Mouse (Mus musculus) neural tube, embryonic 13.5 days (tissue): ENCODE data around the gene Il20ra. TPM values are rescaled to one million over a fixed set of nuclear protein-coding genes. Genes with fewer than 3 reads are reported as not detected.

Source experiments
- ATAC-seq: fragments of 200-750 bp; cut with Nextera tagmentation; 2 replicates; pipeline ENCODE4 v1.8.0; 2017; ENCODE audit warnings: low read depth, mild to moderate bottlenecking, moderate TSS enrichment, moderate library complexity
- H3K27ac ChIP-seq: fragments of 300-500 bp; sonication (generic); replicated peaks from 2 replicates; pipeline ENCODE4 v1.5.1; 2015; ENCODE audit warnings: moderate library complexity, mild to moderate bottlenecking, inconsistent platforms
- H3K27me3 ChIP-seq: fragments of 300-500 bp; sonication (generic); 2 replicates; pipeline ENCODE4 v1.6.1; 2015; ENCODE audit warnings: mild to moderate bottlenecking, inconsistent platforms
- H3K36me3 ChIP-seq: fragments of 300-500 bp; sonication (generic); 2 replicates; pipeline ENCODE4 v1.6.1; 2015; ENCODE audit warnings: mild to moderate bottlenecking, inconsistent platforms
- H3K4me1 ChIP-seq: fragments of 300-500 bp; sonication (generic); replicated peaks from 2 replicates; pipeline ENCODE4 v1.6.1; 2015; ENCODE audit warnings: inconsistent platforms
- H3K4me2 ChIP-seq: fragments of 300-500 bp; sonication (generic); 2 replicates; pipeline ENCODE4 v1.6.1; 2015; ENCODE audit warnings: inconsistent platforms, mild to moderate bottlenecking, moderate library complexity
- H3K4me3 ChIP-seq: fragments of 300-500 bp; sonication (generic); 2 replicates; pipeline ENCODE4 v1.5.1; 2015; ENCODE audit warnings: mild to moderate bottlenecking, inconsistent platforms
- H3K9ac ChIP-seq: fragments of 300-500 bp; sonication (generic); 2 replicates; pipeline ENCODE4 v1.6.1; 2015; ENCODE audit warnings: moderate library complexity, mild to moderate bottlenecking, inconsistent platforms
- H3K9me3 ChIP-seq: fragments of 300-500 bp; sonication (generic); 2 replicates; pipeline ENCODE4 v1.6.1; 2016; ENCODE audit warnings: inconsistent platforms
- WGBS: fragments of 180-500 bp; shearing (Covaris S2); methylation state at CpG from one replicate; pipeline ENCODE4 v1.1.7; 2015; 5-methylcytosine and 5-hydroxymethylcytosine counted together
- polyA plus RNA-seq: library from polyadenylated mRNA; unstranded; fragments of >200 nt; fragmentation: Nextera tagmentation; extraction: Ambion mirVana; gene quantifications from 2 replicates; pipeline ENCODE4 v1.2.1, GENCODE M21; 2015

Gene Il20ra
- 0.18 TPM in 1 of 2 replicates, not detected in the other for polyA plus RNA-seq

DNA sequence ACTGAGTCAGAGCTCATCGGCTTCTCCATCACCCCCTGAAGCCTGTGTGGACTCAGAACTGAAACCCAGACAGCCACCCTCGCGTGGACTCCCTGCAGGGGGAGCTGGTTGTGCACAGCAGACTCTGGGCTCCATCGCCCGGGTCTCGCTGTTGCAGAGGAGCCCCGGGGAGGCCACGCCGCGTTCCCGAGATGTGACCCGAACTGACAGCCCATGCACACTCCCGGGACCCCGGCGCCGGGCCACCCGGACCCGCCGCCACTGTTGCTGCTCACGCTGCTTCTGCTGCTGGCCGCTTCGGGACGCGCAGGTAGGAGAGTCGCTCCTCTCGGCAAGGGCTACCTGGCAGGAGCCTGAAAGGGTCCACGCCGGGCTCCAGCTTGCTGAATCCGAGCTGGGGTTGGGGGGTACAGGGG is at the start of gene Il20ra:
Il20ra (plus strand) TSS at position 150 of the 416 bp plus-strand sequence.
- peaks cover 33% of the 10 kb centered on the region for H3K27me3 ChIP-seq
- peak within 1 kb of the TSS; percentile 47 for H3K4me3 ChIP-seq
- peak within 1 kb of the TSS; percentile 68 for H3K9ac ChIP-seq
- H3K9me3 ChIP-seq = no peaks in the 10 kb centered on the region
- no peak within 1 kb of the TSS for H3K27ac ChIP-seq
- ATAC-seq = peak; percentile 79
- H3K36me3 ChIP-seq = no peaks in the 10 kb centered on the region
- peaks cover 9% of the 10 kb centered on the region for H3K4me1 ChIP-seq
- H3K4me2 ChIP-seq = peak within 1 kb of the TSS; percentile 86
- 3% methylated on average over 29 of the region's 29 CpGs for WGBS

- H3K9ac ChIP-seq = no peak overlapping the region
- no peaks in the 10 kb centered on the region for H3K9me3 ChIP-seq
- no peak overlapping the region for H3K4me3 ChIP-seq
- H3K4me2 ChIP-seq = no peak overlapping the region
- H3K27me3 ChIP-seq = no peaks in the 10 kb centered on the region
- no peak overlapping the region for H3K27ac ChIP-seq
- no peaks in the 10 kb centered on the region for H3K4me1 ChIP-seq
- no peak for ATAC-seq
- no peaks in the 10 kb centered on the region for H3K36me3 ChIP-seq
- WGBS = 86% methylated on average over 5 of the region's 5 CpGs
These were observed 43.4 kb upstream of the Il20ra start for GRCm38 (mm10) chr10:19668973-19669372.

GRCm38 (mm10) chr10:19672015-19672414 is 40.4 kb upstream of the Il20ra start:
- Histone ChIP-seq H3K27ac (no peak overlapping the region), H3K9ac (no peak overlapping the region), H3K4me3 (no peak overlapping the region), H3K4me2 (no peak overlapping the region), H3K4me1 (no peaks in the 10 kb centered on the region), H3K36me3 (no peaks in the 10 kb centered on the region), H3K27me3 (no peaks in the 10 kb centered on the region), H3K9me3 (no peaks in the 10 kb centered on the region)
- ATAC-seq = no peak

DNA sequence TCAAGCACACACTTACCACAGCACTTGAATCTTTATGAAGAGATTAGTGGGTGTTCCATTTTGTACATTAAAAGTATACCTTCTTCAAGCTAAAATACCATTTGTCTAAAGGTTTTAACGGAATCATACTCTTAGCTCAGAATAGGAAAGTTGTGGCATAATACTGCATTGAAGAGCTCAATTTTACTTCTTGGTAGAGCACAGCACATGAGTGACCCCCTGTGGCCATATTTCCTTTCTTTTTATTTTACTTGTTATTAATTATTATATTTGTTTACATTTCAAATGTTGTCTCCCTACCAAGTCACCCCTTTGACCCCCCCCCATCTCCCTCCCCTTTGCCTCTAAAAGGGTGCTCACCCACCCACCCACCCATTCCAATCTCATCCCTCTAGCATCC is 39.2 kb upstream of the Il20ra start:
- 98% methylated on average over 1 of the region's 1 CpGs for WGBS
- no peaks in the 10 kb centered on the region for H3K9me3 ChIP-seq
- H3K27ac ChIP-seq = no peak overlapping the region

GRCm38 (mm10) chr10:19687686-19688085 is 24.7 kb upstream of the Il20ra start:
- Histone ChIP-seq H3K4me1 (no peaks in the 10 kb centered on the region), H3K4me2 (no peak overlapping the region), H3K27ac (no peak overlapping the region), H3K9ac (no peak overlapping the region), H3K4me3 (no peak overlapping the region), H3K9me3 (no peaks in the 10 kb centered on the region), H3K27me3 (no peaks in the 10 kb centered on the region), H3K36me3 (no peaks in the 10 kb centered on the region)
- WGBS = 90% methylated on average over 3 of the region's 3 CpGs
- no peak for ATAC-seq

More for the DNA sequence above, 39.2 kb upstream of the Il20ra start:
- Histone ChIP-seq H3K36me3 (no peaks in the 10 kb centered on the region), H3K9ac (no peak overlapping the region), H3K4me2 (no peak overlapping the region), H3K4me3 (no peak overlapping the region), H3K27me3 (no peaks in the 10 kb centered on the region), H3K4me1 (no peaks in the 10 kb centered on the region)
- ATAC-seq = no peak

- WGBS = 76% methylated on average over 3 of the region's 3 CpGs
- H3K4me2 ChIP-seq = no peak overlapping the region
- no peak for ATAC-seq
- no peaks in the 10 kb centered on the region for H3K36me3 ChIP-seq
- no peaks in the 10 kb centered on the region for H3K9me3 ChIP-seq
- no peak overlapping the region for H3K27ac ChIP-seq
- no peaks in the 10 kb centered on the region for H3K4me1 ChIP-seq
- H3K4me3 ChIP-seq = no peak overlapping the region
- no peaks in the 10 kb centered on the region for H3K27me3 ChIP-seq
- no peak overlapping the region for H3K9ac ChIP-seq
These were observed 21.1 kb upstream of the Il20ra start for GRCm38 (mm10) chr10:19691287-19691686.

DNA sequence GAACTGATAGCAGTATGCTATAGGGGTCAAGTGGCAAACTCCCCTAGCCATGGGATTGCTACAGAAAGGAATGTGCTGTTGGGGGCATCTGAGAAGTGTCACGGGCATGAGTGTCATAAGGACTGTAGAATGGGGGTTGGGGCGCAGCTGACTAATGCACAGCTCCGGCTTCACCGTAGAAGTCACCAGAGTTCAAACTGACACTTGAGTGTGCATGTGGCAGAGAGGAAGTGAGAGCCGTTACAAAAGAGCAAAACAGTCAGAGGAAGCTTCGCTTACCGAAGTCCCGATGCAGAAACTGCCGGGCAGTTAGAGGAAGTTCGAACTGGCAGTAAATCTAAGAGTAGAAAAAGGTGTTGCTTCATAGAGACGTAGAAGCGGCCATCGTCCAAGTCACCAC is 20.6 kb upstream of the Il20ra start:
- H3K27me3 ChIP-seq = no peaks in the 10 kb centered on the region
- no peak overlapping the region for H3K4me2 ChIP-seq
- H3K9ac ChIP-seq = no peak overlapping the region
- ATAC-seq = no peak
- H3K9me3 ChIP-seq = no peaks in the 10 kb centered on the region
- no peaks in the 10 kb centered on the region for H3K4me1 ChIP-seq
- no peak overlapping the region for H3K27ac ChIP-seq
- H3K4me3 ChIP-seq = no peak overlapping the region
- H3K36me3 ChIP-seq = no peaks in the 10 kb centered on the region
- WGBS = 76% methylated on average over 13 of the region's 13 CpGs

DNA sequence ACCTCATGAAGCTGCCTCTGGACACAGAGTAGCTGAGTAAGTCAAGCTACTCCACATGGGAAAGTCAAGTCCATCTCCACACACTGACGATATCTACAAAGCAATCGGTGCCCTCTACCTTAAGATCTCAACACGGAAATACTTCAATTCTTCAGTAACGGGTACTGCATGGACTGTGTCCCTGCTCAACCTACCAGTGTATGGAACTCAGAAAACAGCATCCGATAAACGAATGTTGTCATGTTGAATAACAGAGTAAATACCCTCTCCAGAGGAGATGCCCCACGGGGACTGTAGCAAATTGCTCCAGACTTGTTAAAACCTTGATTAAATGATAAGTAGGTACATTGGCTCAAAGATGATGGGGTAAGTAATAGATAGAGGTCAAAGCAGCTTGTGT is 20.0 kb upstream of the Il20ra start:
- Histone ChIP-seq H3K27ac (no peak overlapping the region), H3K9ac (no peak overlapping the region), H3K36me3 (no peaks in the 10 kb centered on the region), H3K4me2 (no peak overlapping the region), H3K27me3 (no peaks in the 10 kb centered on the region), H3K4me1 (no peaks in the 10 kb centered on the region), H3K9me3 (no peaks in the 10 kb centered on the region), H3K4me3 (no peak overlapping the region)
- WGBS = 95% methylated on average over 7 of the region's 7 CpGs
- no peak for ATAC-seq

GRCm38 (mm10) chr10:19692988-19693387 is 19.4 kb upstream of the Il20ra start:
- no peak overlapping the region for H3K4me3 ChIP-seq
- H3K4me2 ChIP-seq = no peak overlapping the region
- WGBS = 66% methylated on average over 8 of the region's 8 CpGs
- no peak overlapping the region for H3K9ac ChIP-seq
- no peaks in the 10 kb centered on the region for H3K9me3 ChIP-seq
- ATAC-seq = no peak
- no peak overlapping the region for H3K27ac ChIP-seq
- no peaks in the 10 kb centered on the region for H3K4me1 ChIP-seq
- no peaks in the 10 kb centered on the region for H3K36me3 ChIP-seq
- H3K27me3 ChIP-seq = no peaks in the 10 kb centered on the region

GRCm38 (mm10) chr10:19693629-19694028 is 18.7 kb upstream of the Il20ra start:
- H3K4me3 ChIP-seq = no peak overlapping the region
- no peaks in the 10 kb centered on the region for H3K4me1 ChIP-seq
- no peaks in the 10 kb centered on the region for H3K27me3 ChIP-seq
- ATAC-seq = no peak
- WGBS = 71% methylated on average over 2 of the region's 2 CpGs
- H3K9ac ChIP-seq = no peak overlapping the region
- H3K9me3 ChIP-seq = no peaks in the 10 kb centered on the region
- H3K36me3 ChIP-seq = no peaks in the 10 kb centered on the region
- H3K4me2 ChIP-seq = no peak overlapping the region
- H3K27ac ChIP-seq = no peak overlapping the region

DNA sequence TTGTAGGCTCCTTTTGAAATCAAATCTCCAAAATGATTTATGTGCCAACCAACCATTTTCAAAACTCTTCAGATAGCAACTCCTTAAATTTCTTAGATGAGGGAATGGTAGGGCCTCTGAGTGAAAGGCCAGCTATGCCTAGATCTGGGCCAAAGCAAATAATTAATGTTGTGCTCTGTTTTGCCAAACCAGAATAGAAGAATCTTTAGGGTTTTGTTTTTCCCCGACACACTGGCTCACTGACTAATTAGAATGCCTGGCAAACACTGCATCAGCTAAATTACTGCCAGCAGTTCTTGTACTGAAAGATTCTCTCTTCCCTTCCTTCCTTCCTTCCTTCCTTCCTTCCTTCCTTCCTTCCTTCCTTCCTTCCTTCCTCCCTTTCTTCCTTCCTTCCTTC is 13.0 kb upstream of the Il20ra start:
- H3K9me3 ChIP-seq = no peaks in the 10 kb centered on the region
- no peak overlapping the region for H3K9ac ChIP-seq
- 57% methylated on average over 1 of the region's 1 CpGs for WGBS
- no peak overlapping the region for H3K4me3 ChIP-seq
- no peak overlapping the region for H3K27ac ChIP-seq
- H3K36me3 ChIP-seq = no peaks in the 10 kb centered on the region
- no peaks in the 10 kb centered on the region for H3K27me3 ChIP-seq
- no peak for ATAC-seq
- H3K4me1 ChIP-seq = no peaks in the 10 kb centered on the region
- no peak overlapping the region for H3K4me2 ChIP-seq

GRCm38 (mm10) chr10:19704445-19704844 is 7.9 kb upstream of the Il20ra start:
- ATAC-seq = no peak

GRCm38 (mm10) chr10:19707768-19708167 is 4.6 kb upstream of the Il20ra start:
- Histone ChIP-seq H3K27me3 (peaks cover 20% of the 10 kb centered on the region), H3K9ac (no peak overlapping the region), H3K36me3 (no peaks in the 10 kb centered on the region), H3K4me3 (no peak overlapping the region), H3K4me2 (no peak overlapping the region), H3K27ac (no peak overlapping the region), H3K4me1 (peaks cover 8% of the 10 kb centered on the region), H3K9me3 (no peaks in the 10 kb centered on the region)
- ATAC-seq = no peak
- WGBS = 66% methylated on average over 12 of the region's 12 CpGs

More at GRCm38 (mm10) chr10:19704445-19704844, 7.9 kb upstream of the Il20ra start:
- Histone ChIP-seq H3K27ac (no peak overlapping the region), H3K4me2 (no peak overlapping the region), H3K4me3 (no peak overlapping the region), H3K9me3 (no peaks in the 10 kb centered on the region), H3K9ac (no peak overlapping the region), H3K36me3 (no peaks in the 10 kb centered on the region), H3K4me1 (no peaks in the 10 kb centered on the region), H3K27me3 (no peaks in the 10 kb centered on the region)
- WGBS = 45% methylated on average over 8 of the region's 8 CpGs
